Comparison of ENCODE assay signal across 19 mouse cellular contexts in the genomic region with DNA sequence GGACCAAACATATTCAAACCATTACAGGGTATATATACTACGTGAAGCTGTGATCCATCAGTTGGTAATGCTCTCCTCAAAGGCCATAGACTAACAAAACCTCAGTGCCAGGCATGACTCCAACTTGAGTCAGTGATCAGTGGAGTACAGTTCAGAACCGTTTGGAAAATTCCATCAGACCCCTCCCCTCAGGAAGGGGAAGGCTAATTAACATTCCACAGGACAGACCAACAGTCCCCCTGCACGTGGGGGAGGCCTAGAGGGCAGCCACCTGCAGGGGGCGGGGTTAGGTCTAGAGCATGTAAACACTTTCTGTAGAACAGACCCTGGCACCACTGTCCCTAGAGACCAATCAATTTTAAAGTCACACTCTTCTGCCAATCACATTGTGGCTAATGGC. TPM values are rescaled to one million over a fixed set of nuclear protein-coding genes. Genes with fewer than 3 reads are reported as not detected.
DNase-seq lines count a peak whose midpoint lies in the region; ATAC-seq and TF ChIP-seq lines count a peak whose summit lies in the region.
"Had no signal": no experiment of that assay in that cellular context is flagged by ENCODE, and none has a peak within 500 bp of the region (broad histone marks: within the 10 kb centered on the region; RNA-seq: fewer than 3 reads in every experiment).

No protein-coding gene starts in this region.

- DNase-seq in hindbrain, embryonic 11.5 days (ENCODE audit: low spot score): no peak
- DNase-seq in hindbrain, postnatal 0 days (ENCODE audit: low spot score): no peak
- no peak for DNase-seq in neural tube, embryonic 10.5 days (ENCODE audit: extremely low spot score, low spot score)
- DNase-seq in adipocyte (ENCODE audit: low spot score): peak; percentile 6
- no peak for DNase-seq in midbrain, embryonic 14.5 days
- no peak for DNase-seq in gastrocnemius, adult 18-20 months (ENCODE audit: low spot score)
- no peak for DNase-seq in left cerebral cortex, adult 9 months (ENCODE audit: low spot score in 2 of 2)
- DNase-seq: cerebellum, adult 11 months; gastrocnemius, postnatal 36 days; lung, postnatal 36 days; right cerebral cortex, postnatal 4 days had no signal

- no peaks in the 10 kb centered on the region for H3K4me1 ChIP-seq in hindbrain, embryonic 11.5 days (replicated peaks; ENCODE audit: control insufficient read depth, insufficient read depth, low read length)
- no peaks in the 10 kb centered on the region for H3K4me1 ChIP-seq in hindbrain, postnatal 0 days (ENCODE audit: insufficient read depth, low read length)
- no peaks in the 10 kb centered on the region for H3K4me1 ChIP-seq in neural tube, embryonic 14.5 days (ENCODE audit: control insufficient read depth, insufficient read depth, low read length)
- H3K4me1 ChIP-seq in midbrain, embryonic 14.5 days (ENCODE audit: control insufficient read depth, insufficient read depth, low read length): no peaks in the 10 kb centered on the region
- H3K4me1 ChIP-seq: embryonic facial prominence, embryonic 12.5 days; heart, embryonic 15.5 days had no signal

- no peaks in the 10 kb centered on the region for H3K27me3 ChIP-seq in hindbrain, embryonic 11.5 days (ENCODE audit: control insufficient read depth, insufficient read depth, low read length)
- H3K27me3 ChIP-seq in hindbrain, postnatal 0 days (ENCODE audit: insufficient read depth, low read length): no peaks in the 10 kb centered on the region
- H3K27me3 ChIP-seq in neural tube, embryonic 14.5 days (ENCODE audit: control insufficient read depth, insufficient read depth, low read length): no peaks in the 10 kb centered on the region
- H3K27me3 ChIP-seq in midbrain, embryonic 14.5 days (ENCODE audit: control insufficient read depth, insufficient read depth, low read length): no peaks in the 10 kb centered on the region
- H3K27me3 ChIP-seq: embryonic facial prominence, embryonic 12.5 days; heart, embryonic 15.5 days had no signal

- WGBS in hindbrain, embryonic 11.5 days: 45% methylated on average over 4 of the region's 4 CpGs
- 45% methylated on average over 4 of the region's 4 CpGs for WGBS in hindbrain, postnatal 0 days
- 54% methylated on average over 4 of the region's 4 CpGs for WGBS in neural tube, embryonic 14.5 days
- WGBS in midbrain, embryonic 14.5 days: 62% methylated on average over 4 of the region's 4 CpGs

- no peak for TF ChIP-seq CTCF in hindbrain, postnatal 0 days (IDR thresholded peaks at IDR 0.05; ENCODE audit: low read depth)

- H3K9me3 ChIP-seq in hindbrain, embryonic 11.5 days (ENCODE audit: control insufficient read depth, low read length): no peaks in the 10 kb centered on the region
- H3K9me3 ChIP-seq in hindbrain, postnatal 0 days (ENCODE audit: low read length): no peaks in the 10 kb centered on the region
- no peaks in the 10 kb centered on the region for H3K9me3 ChIP-seq in neural tube, embryonic 14.5 days (ENCODE audit: control insufficient read depth, low read length)
- no peaks in the 10 kb centered on the region for H3K9me3 ChIP-seq in midbrain, embryonic 14.5 days (ENCODE audit: control insufficient read depth, low read length)
- H3K9me3 ChIP-seq: embryonic facial prominence, embryonic 12.5 days; heart, embryonic 15.5 days had no signal

- no peak overlapping the region for H3K4me2 ChIP-seq in hindbrain, embryonic 11.5 days (replicated peaks; ENCODE audit: low read depth, low read length)
- no peak overlapping the region for H3K4me2 ChIP-seq in hindbrain, postnatal 0 days (ENCODE audit: low read depth, low read length)
- H3K4me2 ChIP-seq in neural tube, embryonic 14.5 days (ENCODE audit: low read depth, low read length): no peak overlapping the region
- no peak overlapping the region for H3K4me2 ChIP-seq in midbrain, embryonic 14.5 days (ENCODE audit: low read length)
- H3K4me2 ChIP-seq: embryonic facial prominence, embryonic 12.5 days; heart, embryonic 15.5 days had no signal

- no peak overlapping the region for H3K9ac ChIP-seq in hindbrain, embryonic 11.5 days (ENCODE audit: low read depth, low read length)
- H3K9ac ChIP-seq in hindbrain, postnatal 0 days (replicated peaks; ENCODE audit: low read length): no peak overlapping the region
- H3K9ac ChIP-seq in neural tube, embryonic 14.5 days (replicated peaks; ENCODE audit: low read depth, low read length): no peak overlapping the region
- H3K9ac ChIP-seq in midbrain, embryonic 14.5 days (replicated peaks; ENCODE audit: low read length): no peak overlapping the region
- H3K9ac ChIP-seq: embryonic facial prominence, embryonic 12.5 days; heart, embryonic 15.5 days; liver, embryonic 14.5 days had no signal

- ATAC-seq in hindbrain, embryonic 11.5 days (ENCODE audit: low FRiP score): peak; percentile 66
- ATAC-seq in hindbrain, postnatal 0 days: no peak
- ATAC-seq in neural tube, embryonic 14.5 days (ENCODE audit: low read depth): 0 out of 2 replicates have a peak, but pooled peaks have one; percentile 19
- peak; percentile 51 for ATAC-seq in midbrain, embryonic 14.5 days (ENCODE audit: low FRiP score, low TSS enrichment)
- ATAC-seq: forebrain, embryonic 14.5 days; hindbrain, embryonic 16.5 days had no signal

- H3K4me3 ChIP-seq in hindbrain, embryonic 11.5 days (ENCODE audit: low read depth, low read length): no peak overlapping the region
- no peak overlapping the region for H3K4me3 ChIP-seq in hindbrain, postnatal 0 days (ENCODE audit: low read length)
- no peak overlapping the region for H3K4me3 ChIP-seq in neural tube, embryonic 14.5 days (ENCODE audit: low read depth, low read length)
- no peak overlapping the region for H3K4me3 ChIP-seq in midbrain, embryonic 14.5 days (replicated peaks; ENCODE audit: low read depth, low read length)
- H3K4me3 ChIP-seq: embryonic facial prominence, embryonic 12.5 days; heart, embryonic 15.5 days; myocyte had no signal

- no peak overlapping the region for H3K27ac ChIP-seq in hindbrain, embryonic 11.5 days (ENCODE audit: low read depth, low read length)
- no peak overlapping the region for H3K27ac ChIP-seq in hindbrain, postnatal 0 days
- H3K27ac ChIP-seq in neural tube, embryonic 14.5 days (ENCODE audit: low read depth, low read length): no peak overlapping the region
- H3K27ac ChIP-seq in midbrain, embryonic 14.5 days (replicated peaks; ENCODE audit: low read depth, low read length): no peak overlapping the region
- H3K27ac ChIP-seq: embryonic facial prominence, embryonic 12.5 days; heart, embryonic 15.5 days; liver, embryonic 14.5 days had no signal

- no peaks in the 10 kb centered on the region for H3K36me3 ChIP-seq in hindbrain, embryonic 11.5 days (ENCODE audit: control insufficient read depth, insufficient read depth, low read length)
- no peaks in the 10 kb centered on the region for H3K36me3 ChIP-seq in hindbrain, postnatal 0 days (ENCODE audit: insufficient read depth, low read length)
- H3K36me3 ChIP-seq in neural tube, embryonic 14.5 days (ENCODE audit: control insufficient read depth, insufficient read depth, low read length): no peaks in the 10 kb centered on the region
- H3K36me3 ChIP-seq in midbrain, embryonic 14.5 days (ENCODE audit: control insufficient read depth, insufficient read depth, low read length): no peaks in the 10 kb centered on the region
- H3K36me3 ChIP-seq: embryonic facial prominence, embryonic 12.5 days; heart, embryonic 15.5 days had no signal

RNA-seq across cellular contexts. Expression of gene Gimd1, which starts 47.3 kb away (rescaled TPM):
- polyA plus RNA-seq in hindbrain, embryonic 11.5 days (2014; fragmentation: Nextera tagmentation; extraction: Ambion mirVana): not detected in 2 replicates
- not detected in 2 replicates for total RNA-seq in hindbrain, postnatal 0 days (2014; rRNA removed)
- not detected in 2 replicates for polyA plus RNA-seq in hindbrain, postnatal 0 days (2015; fragmentation: Nextera tagmentation; extraction: Ambion mirVana)
- not detected in 2 replicates for polyA plus RNA-seq in neural tube, embryonic 14.5 days (2014; fragmentation: Nextera tagmentation; extraction: Ambion mirVana)
- not detected in 2 replicates for polyA plus RNA-seq in midbrain, embryonic 14.5 days (2014; fragmentation: Nextera tagmentation; extraction: Ambion mirVana)
- not detected for total RNA-seq in gastrocnemius, adult 18-20 months (2021)
- total RNA-seq: gastrocnemius, postnatal 36 days; left cerebral cortex, adult 8-10 months had no signal
- polyA plus RNA-seq: embryonic facial prominence, embryonic 12.5 days; forebrain, embryonic 14.5 days; heart, embryonic 15.5 days; hindbrain, embryonic 16.5 days; myocyte had no signal
